Mouse (Mus musculus): ENCODE data around the gene Tspear.
"Not testable (repeated sequence)": the region's sequence is repeated elsewhere in the genome, so short reads cannot be mapped to it uniquely, and the experiment has no call there.

Tspear gene

GRCm38 (mm10) chr10:77794976-77795375 lies 108.6 kb downstream of the Tspear start, which contains the start of gene Gm9639:
Gene Gm9639 (minus strand): TSS chr10:77795076.
- no peak for DNase-seq (ENCODE audit: low read depth, low spot score)
- Histone ChIP-seq H3K36me3 (ENCODE audit: control insufficient read depth, insufficient read depth, low read length, poor library complexity, severe bottlenecking) (no peaks in the 10 kb centered on the region), H3K27me3 (ENCODE audit: control insufficient read depth, insufficient read depth, low read length, poor library complexity, severe bottlenecking) (no peaks in the 10 kb centered on the region)

DNA sequence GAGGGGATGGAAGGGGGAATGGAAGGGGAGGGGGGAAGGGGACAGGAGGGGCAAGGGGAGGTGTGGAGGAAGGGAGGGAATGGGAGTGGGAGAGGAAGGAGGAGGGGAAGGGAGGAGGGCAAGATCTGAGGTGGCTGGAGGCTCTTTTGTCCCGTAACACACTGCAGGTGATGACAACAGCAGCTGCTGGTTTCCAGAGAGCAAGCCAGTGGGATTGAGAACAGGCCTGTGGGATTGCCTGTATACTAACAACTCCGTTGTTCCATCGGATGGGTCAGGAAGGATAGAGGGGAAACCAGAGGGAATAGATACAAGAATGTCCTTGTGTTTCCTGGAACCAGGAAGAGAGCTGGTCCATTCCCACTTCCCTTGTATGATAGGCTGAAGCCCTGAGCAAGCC lies 111.3 kb downstream of the Tspear start:
- DNase-seq (ENCODE audit: low read depth, low spot score) = no peak
- H3K36me3 ChIP-seq (ENCODE audit: control insufficient read depth, insufficient read depth, low read length, poor library complexity, severe bottlenecking) = no peaks in the 10 kb centered on the region
- no peaks in the 10 kb centered on the region for H3K27me3 ChIP-seq (ENCODE audit: control insufficient read depth, insufficient read depth, low read length, poor library complexity, severe bottlenecking)

DNA sequence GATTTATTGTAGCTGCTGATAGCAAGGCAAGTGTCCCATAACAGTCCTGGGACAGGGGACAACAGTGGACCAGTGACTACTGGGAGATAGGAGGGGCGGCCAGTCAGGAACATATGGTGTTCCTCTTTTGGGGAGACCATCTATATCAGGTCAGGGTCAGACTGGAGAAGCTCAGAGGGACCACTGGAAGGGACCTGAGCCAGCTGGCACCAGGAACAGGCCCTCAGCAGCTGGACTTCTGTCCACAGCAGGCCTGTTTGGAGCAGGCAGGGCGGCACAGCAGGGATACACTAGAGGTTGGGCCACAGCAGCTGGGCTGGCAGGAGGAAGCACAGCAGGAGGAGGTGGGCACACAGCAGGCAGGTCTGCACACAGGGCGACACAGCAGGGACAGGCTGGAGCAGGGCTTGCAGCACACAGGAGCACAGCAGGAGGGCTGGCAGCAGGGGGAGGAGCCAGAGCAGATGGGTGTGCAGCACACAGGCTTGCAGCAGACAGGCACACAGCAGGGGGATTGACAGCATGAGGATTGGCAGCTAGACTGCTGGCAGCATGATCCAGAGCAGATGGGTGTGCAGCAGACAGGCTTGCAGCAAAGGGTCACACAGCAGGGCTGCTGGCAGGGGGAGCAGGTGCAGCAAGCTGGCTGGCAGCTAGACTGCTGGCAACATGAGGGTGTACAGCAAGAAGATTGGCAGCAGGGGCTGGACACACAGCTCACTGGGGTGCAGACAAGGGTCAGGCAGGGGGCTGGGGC lies 112.0 kb downstream of the Tspear start:
- H3K36me3 ChIP-seq (ENCODE audit: control insufficient read depth, insufficient read depth, low read length, poor library complexity, severe bottlenecking); H3K27me3 ChIP-seq (ENCODE audit: control insufficient read depth, insufficient read depth, low read length, poor library complexity, severe bottlenecking); DNase-seq (ENCODE audit: low read depth, low spot score): not testable (repeated sequence)

DNA sequence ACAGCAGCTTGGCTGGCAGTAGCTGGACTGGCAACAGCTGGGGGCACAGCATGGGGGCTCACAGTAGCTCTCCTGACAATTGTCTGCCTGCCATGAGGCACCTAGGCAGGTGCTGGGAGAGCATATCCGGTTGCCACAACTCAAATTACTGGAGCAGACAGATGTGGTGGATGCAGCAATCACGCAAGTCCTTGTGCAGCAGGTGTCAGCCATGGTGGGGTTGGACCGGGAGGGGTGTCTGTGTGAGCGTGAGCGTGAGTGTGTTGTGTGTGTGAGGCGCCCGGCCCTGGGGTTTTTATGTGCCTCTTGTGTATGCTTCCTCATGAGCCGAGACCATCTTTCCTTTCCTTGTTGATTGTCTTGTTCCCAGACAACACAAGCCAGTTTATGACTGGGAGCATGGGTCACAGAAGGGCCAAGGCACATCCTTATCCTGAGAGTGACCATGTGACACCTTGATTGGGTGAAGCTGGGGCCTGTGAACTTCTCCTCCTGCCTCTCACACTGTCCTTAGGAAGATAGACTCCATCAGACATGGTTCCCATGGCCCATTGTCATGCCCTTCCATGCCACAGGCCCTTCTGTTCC lies 112.6 kb downstream of the Tspear start, which contains the start of gene Gm19668:
Gm19668 (minus strand) TSS at position 213 of the 588 bp plus-strand sequence.
- DNase-seq (ENCODE audit: low read depth, low spot score) = no peak
- Histone ChIP-seq H3K36me3 (ENCODE audit: control insufficient read depth, insufficient read depth, low read length, poor library complexity, severe bottlenecking) (no peaks in the 10 kb centered on the region), H3K27me3 (ENCODE audit: control insufficient read depth, insufficient read depth, low read length, poor library complexity, severe bottlenecking) (no peaks in the 10 kb centered on the region)

DNA sequence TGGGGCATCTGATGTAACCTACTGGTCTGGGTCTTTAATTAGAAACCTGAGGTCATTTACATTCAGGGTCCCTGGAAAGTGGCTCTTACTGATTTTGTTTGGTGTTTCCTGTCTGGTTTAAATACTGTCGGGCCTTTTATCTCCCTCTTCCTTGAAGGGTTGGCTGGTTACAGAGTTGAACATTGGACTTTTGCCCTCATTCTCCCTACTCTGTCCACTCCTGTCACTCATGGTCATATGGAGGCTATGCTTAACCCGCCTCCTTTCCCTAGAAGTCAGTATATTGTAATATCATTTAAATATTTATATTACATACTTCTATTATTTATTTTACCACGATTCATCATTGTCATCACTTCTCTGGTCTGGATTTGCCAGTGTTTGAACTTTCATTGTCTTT lies 117.7 kb downstream of the Tspear start:
- H3K27me3 ChIP-seq (ENCODE audit: control insufficient read depth, insufficient read depth, low read length, poor library complexity, severe bottlenecking) = no peaks in the 10 kb centered on the region
- no peaks in the 10 kb centered on the region for H3K36me3 ChIP-seq (ENCODE audit: control insufficient read depth, insufficient read depth, low read length, poor library complexity, severe bottlenecking)
- DNase-seq (ENCODE audit: low read depth, low spot score) = no peak

GRCm38 (mm10) chr10:77811743-77812142 lies 125.4 kb downstream of the Tspear start, which contains the start of gene Gm9507:
Gene Gm9507 (minus strand): TSS chr10:77811843.
- H3K27me3 ChIP-seq (ENCODE audit: control insufficient read depth, insufficient read depth, low read length, poor library complexity, severe bottlenecking) = no peaks in the 10 kb centered on the region
- no peak for DNase-seq (ENCODE audit: low read depth, low spot score)
- no peaks in the 10 kb centered on the region for H3K36me3 ChIP-seq (ENCODE audit: control insufficient read depth, insufficient read depth, low read length, poor library complexity, severe bottlenecking)

- Histone ChIP-seq H3K27me3 (ENCODE audit: control insufficient read depth, insufficient read depth, low read length, poor library complexity, severe bottlenecking) (no peaks in the 10 kb centered on the region), H3K36me3 (ENCODE audit: control insufficient read depth, insufficient read depth, low read length, poor library complexity, severe bottlenecking) (no peaks in the 10 kb centered on the region)
- no peak for DNase-seq (ENCODE audit: low read depth, low spot score)
Measured at GRCm38 (mm10) chr10:77814382-77814781, 128.0 kb downstream of the Tspear start, which contains the start of gene Gm2696. Gene Gm2696 (plus strand): TSS chr10:77814682.

GRCm38 (mm10) chr10:77815514-77815913 lies 129.1 kb downstream of the Tspear start:
- Histone ChIP-seq H3K27me3 (ENCODE audit: control insufficient read depth, insufficient read depth, low read length, poor library complexity, severe bottlenecking) (no peaks in the 10 kb centered on the region), H3K36me3 (ENCODE audit: control insufficient read depth, insufficient read depth, low read length, poor library complexity, severe bottlenecking) (no peaks in the 10 kb centered on the region)
- peak; percentile 49 for DNase-seq (ENCODE audit: low read depth, low spot score)

- H3K36me3 ChIP-seq (ENCODE audit: control insufficient read depth, insufficient read depth, low read length, poor library complexity, severe bottlenecking) = no peaks in the 10 kb centered on the region
- no peaks in the 10 kb centered on the region for H3K27me3 ChIP-seq (ENCODE audit: control insufficient read depth, insufficient read depth, low read length, poor library complexity, severe bottlenecking)
- no peak for DNase-seq (ENCODE audit: low read depth, low spot score)
Measured at GRCm38 (mm10) chr10:77818523-77818922, 132.2 kb downstream of the Tspear start.

DNA sequence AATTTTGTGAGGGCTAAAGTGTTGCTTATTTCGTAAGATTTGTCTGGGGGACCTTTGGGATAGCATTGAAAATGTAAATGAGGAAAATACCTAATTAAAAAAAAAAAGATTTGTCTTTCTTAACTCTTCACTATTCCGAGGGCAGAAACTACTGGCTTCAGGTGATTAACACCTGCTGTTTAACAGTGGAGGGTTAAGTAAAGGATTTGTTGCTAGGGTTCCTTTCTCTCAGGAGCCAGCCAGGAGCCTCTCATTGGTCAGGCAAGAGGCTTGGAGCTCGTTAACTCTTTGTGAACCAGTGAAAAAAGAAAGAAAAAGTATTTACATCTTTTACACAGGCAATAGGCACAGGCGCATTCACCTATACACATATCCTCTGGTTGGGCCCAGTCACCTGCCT lies 132.8 kb downstream of the Tspear start:
- Histone ChIP-seq H3K36me3 (ENCODE audit: control insufficient read depth, insufficient read depth, low read length, poor library complexity, severe bottlenecking) (no peaks in the 10 kb centered on the region), H3K27me3 (ENCODE audit: control insufficient read depth, insufficient read depth, low read length, poor library complexity, severe bottlenecking) (no peaks in the 10 kb centered on the region)
- no peak for DNase-seq (ENCODE audit: low read depth, low spot score)

DNA sequence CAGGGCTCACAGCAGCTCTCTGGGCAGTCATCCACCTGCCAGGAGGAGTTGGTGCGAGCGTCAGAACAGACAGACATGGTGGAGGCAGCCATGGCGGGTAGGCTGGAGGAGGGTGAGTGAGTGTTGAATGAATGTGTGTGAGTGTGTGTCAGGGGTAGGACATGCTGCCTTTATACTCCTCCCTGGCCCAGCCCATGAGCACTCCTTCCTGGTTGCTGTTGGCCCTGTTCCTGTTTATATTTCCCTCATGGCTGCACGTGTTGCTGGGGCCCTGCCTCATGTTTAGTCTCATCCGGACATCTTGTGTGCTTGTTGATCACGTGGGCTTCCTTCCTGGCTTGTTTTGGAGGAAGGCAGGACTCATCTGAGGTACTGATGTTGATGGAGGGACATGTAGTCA lies 140.6 kb downstream of the Tspear start, which contains the start of gene Krtap10-4:
Krtap10-4 (minus strand) TSS at position 145 of the 400 bp plus-strand sequence.
- Histone ChIP-seq H3K27me3 (ENCODE audit: control insufficient read depth, insufficient read depth, low read length, poor library complexity, severe bottlenecking) (no peaks in the 10 kb centered on the region), H3K36me3 (ENCODE audit: control insufficient read depth, insufficient read depth, low read length, poor library complexity, severe bottlenecking) (no peaks in the 10 kb centered on the region)
- DNase-seq (ENCODE audit: low read depth, low spot score) = no peak

DNA sequence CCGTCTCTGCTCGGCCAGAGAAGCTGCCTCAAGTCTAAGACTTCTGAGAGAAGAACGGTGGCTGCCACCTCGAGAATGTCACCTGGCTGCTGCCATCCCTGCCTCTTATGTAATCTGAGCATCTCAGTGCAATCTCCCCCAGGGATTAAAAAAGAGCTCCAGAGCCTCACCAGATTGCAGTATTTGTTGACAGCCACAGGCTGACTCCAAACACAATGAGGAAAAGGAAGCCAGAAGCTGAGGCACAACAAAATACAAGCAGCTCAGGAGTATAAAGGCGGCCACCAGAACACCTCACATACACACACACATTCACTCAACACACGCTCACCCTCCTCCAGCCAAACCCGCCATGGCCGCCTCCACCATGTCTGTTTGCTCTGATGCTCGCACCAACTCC lies 149.3 kb downstream of the Tspear start, which contains the start of gene Krtap10-10:
Krtap10-10 (plus strand) TSS at position 301 of the 400 bp plus-strand sequence.
- DNase-seq (ENCODE audit: low read depth, low spot score) = no peak
- Histone ChIP-seq H3K27me3 (ENCODE audit: control insufficient read depth, insufficient read depth, low read length, poor library complexity, severe bottlenecking) (no peaks in the 10 kb centered on the region), H3K36me3 (ENCODE audit: control insufficient read depth, insufficient read depth, low read length, poor library complexity, severe bottlenecking) (no peaks in the 10 kb centered on the region)

- Histone ChIP-seq H3K36me3 (ENCODE audit: control insufficient read depth, insufficient read depth, low read length, poor library complexity, severe bottlenecking) (no peaks in the 10 kb centered on the region), H3K27me3 (ENCODE audit: control insufficient read depth, insufficient read depth, low read length, poor library complexity, severe bottlenecking) (no peaks in the 10 kb centered on the region)
- no peak for DNase-seq (ENCODE audit: low read depth, low spot score)
Measured at GRCm38 (mm10) chr10:77839006-77839405, 152.6 kb downstream of the Tspear start.

- no peaks in the 10 kb centered on the region for H3K36me3 ChIP-seq (ENCODE audit: control insufficient read depth, insufficient read depth, low read length, poor library complexity, severe bottlenecking)
- DNase-seq (ENCODE audit: low read depth, low spot score) = no peak
- no peaks in the 10 kb centered on the region for H3K27me3 ChIP-seq (ENCODE audit: control insufficient read depth, insufficient read depth, low read length, poor library complexity, severe bottlenecking)
Measured at GRCm38 (mm10) chr10:77846503-77846902, 160.1 kb downstream of the Tspear start, which contains the start of gene Gm36176. Gene Gm36176 (plus strand): TSS chr10:77846803.

DNA sequence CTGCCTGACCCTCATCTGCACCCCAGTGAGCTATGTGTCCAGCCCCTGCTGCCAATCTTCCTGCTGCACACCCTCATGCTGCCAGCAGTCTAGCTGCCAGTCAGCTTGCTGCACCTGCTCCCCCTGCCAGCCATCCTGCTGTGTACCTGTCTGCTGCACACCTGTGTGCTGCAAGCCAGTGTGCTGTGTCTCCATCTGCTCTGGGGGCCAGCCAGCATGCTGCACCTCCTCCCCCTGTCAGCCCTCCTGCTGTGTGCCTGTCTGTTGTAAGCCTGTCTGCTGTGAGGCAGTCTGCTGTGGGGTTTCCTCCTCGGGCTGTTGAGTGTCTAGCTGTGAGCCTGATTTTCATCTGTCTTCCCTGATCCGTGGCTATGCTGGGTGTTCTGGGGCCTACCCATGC lies 160.6 kb downstream of the Tspear start:
- DNase-seq (ENCODE audit: low read depth, low spot score) = no peak
- H3K36me3 ChIP-seq (ENCODE audit: control insufficient read depth, insufficient read depth, low read length, poor library complexity, severe bottlenecking) = no peaks in the 10 kb centered on the region
- no peaks in the 10 kb centered on the region for H3K27me3 ChIP-seq (ENCODE audit: control insufficient read depth, insufficient read depth, low read length, poor library complexity, severe bottlenecking)

All from splenic B cell, adult 2 months (primary cell).